Mouse (Mus musculus) olfactory bulb, adult 2 months (tissue): ENCODE data around the gene Zfp239.

Experiments
- CTCF ChIP-seq: fragments of 200-500 bp; IDR thresholded peaks from 2 replicates; pipeline ENCODE4 v1.5.1; 2012; ENCODE audit warnings: low read depth, mild to moderate bottlenecking, low read length, moderate library complexity; ENCODE audit not compliant: insufficient read depth
- POLR2A ChIP-seq: fragments of 200-500 bp; IDR thresholded peaks from 2 replicates; pipeline ENCODE4 v1.6.1; 2012; ENCODE audit warnings: mild to moderate bottlenecking, low read depth, low read length, moderate library complexity; ENCODE audit not compliant: insufficient read depth

DNA sequence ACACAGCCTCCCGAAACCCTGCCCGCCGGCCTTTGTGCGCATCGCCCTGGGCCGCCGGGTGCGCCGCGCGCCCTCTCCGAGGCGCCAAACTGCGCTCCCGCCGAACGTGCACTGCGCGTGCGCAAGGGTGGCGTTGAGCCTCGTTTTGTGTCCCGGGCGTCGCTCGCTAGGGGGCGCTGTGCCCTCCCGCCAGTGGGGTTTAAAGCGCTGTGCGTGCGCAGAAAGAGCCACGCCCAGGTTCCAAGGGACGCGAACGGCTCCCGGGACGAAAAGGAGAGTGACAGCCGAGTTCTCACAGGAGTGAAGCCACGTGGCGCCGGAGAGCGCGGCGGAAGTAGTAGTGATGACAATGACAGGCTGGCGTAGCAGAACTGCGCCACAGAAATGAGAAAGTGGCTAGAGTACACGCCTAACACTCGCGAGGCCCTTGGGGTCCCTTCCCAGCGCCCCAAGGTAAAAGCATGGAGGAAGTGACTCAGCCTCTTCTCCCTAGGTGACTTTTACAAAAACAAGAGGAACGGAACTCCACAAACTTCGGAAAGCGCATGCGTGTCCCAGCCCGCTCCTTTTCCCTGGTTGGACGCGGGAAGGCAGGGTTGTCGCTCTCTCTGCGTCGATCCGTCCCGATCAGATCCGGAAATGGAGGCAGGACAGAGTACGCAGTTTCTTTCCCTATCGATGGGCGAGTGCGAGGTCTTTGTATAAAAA lies 17.7 kb downstream of the Zfp239 start:
- TF ChIP-seq POLR2A (peak; percentile 91), CTCF (peak; percentile 96)
